Mouse (Mus musculus) midbrain, embryonic 11.5 days (tissue): ENCODE measurements at regions not wholly inside any gene's neighbourhood (a gene's known extent, or its start where the extent isn't known, plus 50 kb on each side); places are given as distances from the start of the nearest gene placed in this dataset.
"Not testable (repeated sequence)": the region's sequence is repeated elsewhere in the genome, so short reads cannot be mapped to it uniquely, and the experiment has no call there.

Experiments used
- ATAC-seq: fragments of 200-750 bp; cut with Nextera tagmentation; 2 replicates; pipeline ENCODE4 v1.8.0; 2017; ENCODE audit warnings: moderate TSS enrichment, moderate library complexity; ENCODE audit not compliant: low FRiP score
- DNase-seq: peaks from one replicate; pipeline ENCODE4 v3.0.0; 2015; ENCODE audit warnings: low spot score; ENCODE audit errors: missing footprints
- H3K27ac ChIP-seq: fragments of 300-500 bp; sonication (generic); 2 replicates; pipeline ENCODE4 v1.5.1; 2014; ENCODE audit warnings: low read depth, low read length
- H3K27me3 ChIP-seq: fragments of 300-500 bp; sonication (generic); 2 replicates; pipeline ENCODE4 v1.6.1; 2014; ENCODE audit warnings: mild to moderate bottlenecking, low read length, moderate library complexity, mixed read lengths; ENCODE audit not compliant: control insufficient read depth, insufficient read depth
- H3K36me3 ChIP-seq: fragments of 300-500 bp; sonication (generic); 2 replicates; pipeline ENCODE4 v1.6.1; 2014; ENCODE audit warnings: mild to moderate bottlenecking, low read length, moderate library complexity, mixed read lengths; ENCODE audit not compliant: control insufficient read depth, insufficient read depth
- H3K4me1 ChIP-seq: fragments of 300-500 bp; sonication (generic); 2 replicates; pipeline ENCODE4 v1.6.1; 2014; ENCODE audit warnings: low read length; ENCODE audit not compliant: control insufficient read depth, insufficient read depth
- H3K4me2 ChIP-seq: fragments of 300-500 bp; sonication (generic); 2 replicates; pipeline ENCODE4 v1.6.1; 2014; ENCODE audit warnings: mild to moderate bottlenecking, moderate library complexity
- H3K4me3 ChIP-seq: fragments of 300-500 bp; sonication (generic); 2 replicates; pipeline ENCODE4 v1.5.1; 2014; ENCODE audit warnings: low read depth, low read length
- H3K9ac ChIP-seq: fragments of 300-500 bp; sonication (generic); 2 replicates; pipeline ENCODE4 v1.6.1; 2014; ENCODE audit warnings: low read length
- H3K9me3 ChIP-seq: fragments of 300-500 bp; sonication (generic); 2 replicates; pipeline ENCODE4 v1.6.1; 2016; ENCODE audit warnings: low read length; ENCODE audit not compliant: control insufficient read depth
- whole genome bisulfite sequencing: fragments of 180-500 bp; shearing (Covaris S2); extraction: QIAGEN DNeasy Blood & Tissue Kit; methylation state at CpG from one replicate; pipeline ENCODE4 v1.1.7; 2014; 5-methylcytosine and 5-hydroxymethylcytosine counted together

- Histone ChIP-seq H3K4me3 (no peak overlapping the region), H3K9ac (no peak overlapping the region), H3K4me2 (no peak overlapping the region), H3K4me1 (no peaks in the 10 kb centered on the region; the same call in 1 of the 2 replicates), H3K27ac (no peak overlapping the region), H3K9me3 (no peaks in the 10 kb centered on the region), H3K36me3 (no peaks in the 10 kb centered on the region), H3K27me3 (no peaks in the 10 kb centered on the region)
- DNase-seq = no peak
- 0 out of 2 replicates have a peak, but pooled peaks have one; percentile 19 for ATAC-seq
- WGBS = 81% methylated on average over 11 of the region's 11 CpGs
Observed at GRCm38 (mm10) chr5:67487965-67488409, 59.9 kb upstream of the Bend4 start.

- not testable (repeated sequence) for H3K27ac ChIP-seq, H3K9ac ChIP-seq, H3K27me3 ChIP-seq, H3K4me2 ChIP-seq, H3K4me1 ChIP-seq, ATAC-seq, H3K9me3 ChIP-seq, H3K36me3 ChIP-seq, H3K4me3 ChIP-seq
- peak; percentile 35 for DNase-seq
Observed at GRCm38 (mm10) chr5:67490709-67491108, 62.6 kb upstream of the Bend4 start.

GRCm38 (mm10) chr5:67492893-67493302 lies 64.8 kb upstream of the Bend4 start:
- no peaks in the 10 kb centered on the region for H3K27me3 ChIP-seq
- no peaks in the 10 kb centered on the region for H3K9me3 ChIP-seq
- no peak overlapping the region for H3K27ac ChIP-seq
- DNase-seq = no peak
- no peaks in the 10 kb centered on the region for H3K36me3 ChIP-seq
- no peak overlapping the region for H3K9ac ChIP-seq
- peak; percentile 57; the same call in 1 of the 2 replicates for ATAC-seq
- 44% methylated on average over 9 of the region's 9 CpGs for WGBS
- H3K4me3 ChIP-seq = no peak overlapping the region
- no peak overlapping the region for H3K4me2 ChIP-seq
- no peaks in the 10 kb centered on the region; the same call in 1 of the 2 replicates for H3K4me1 ChIP-seq

GRCm38 (mm10) chr5:67496710-67497109 lies 68.6 kb upstream of the Bend4 start:
- H3K9me3 ChIP-seq = no peaks in the 10 kb centered on the region
- H3K9ac ChIP-seq = no peak overlapping the region
- DNase-seq = no peak
- no peak overlapping the region for H3K4me2 ChIP-seq
- no peak for ATAC-seq
- H3K27me3 ChIP-seq = no peaks in the 10 kb centered on the region
- no peak overlapping the region for H3K27ac ChIP-seq
- H3K4me1 ChIP-seq = no peaks in the 10 kb centered on the region; the same call in 1 of the 2 replicates
- H3K36me3 ChIP-seq = no peaks in the 10 kb centered on the region
- WGBS = 84% methylated on average over 7 of the region's 7 CpGs
- H3K4me3 ChIP-seq = no peak overlapping the region

- Histone ChIP-seq H3K27me3 (no peaks in the 10 kb centered on the region), H3K4me1 (no peaks in the 10 kb centered on the region), H3K9me3 (no peaks in the 10 kb centered on the region), H3K36me3 (no peaks in the 10 kb centered on the region), H3K4me3 (no peak overlapping the region), H3K9ac (no peak overlapping the region), H3K27ac (no peak overlapping the region), H3K4me2 (no peak overlapping the region)
- 91% methylated on average over 5 of the region's 5 CpGs for WGBS
- no peak for ATAC-seq
- peak; percentile 44 for DNase-seq
Observed at GRCm38 (mm10) chr5:67520251-67520650, 87.4 kb upstream of the Shisa3 start.

- Histone ChIP-seq H3K9me3 (no peaks in the 10 kb centered on the region), H3K4me1 (no peaks in the 10 kb centered on the region), H3K4me3 (no peak overlapping the region), H3K27ac (no peak overlapping the region), H3K27me3 (no peaks in the 10 kb centered on the region), H3K4me2 (no peak overlapping the region), H3K9ac (no peak overlapping the region), H3K36me3 (no peaks in the 10 kb centered on the region)
- no peak for DNase-seq
- 87% methylated on average over 3 of the region's 3 CpGs for WGBS
- no peak for ATAC-seq
Observed at GRCm38 (mm10) chr5:67521423-67521912, 86.2 kb upstream of the Shisa3 start.

GRCm38 (mm10) chr5:67530149-67530548 lies 77.5 kb upstream of the Shisa3 start:
- H3K4me1 ChIP-seq = peaks cover 7% of the 10 kb centered on the region
- H3K4me2 ChIP-seq = no peak overlapping the region
- 61% methylated on average over 5 of the region's 5 CpGs for WGBS
- no peaks in the 10 kb centered on the region for H3K36me3 ChIP-seq
- ATAC-seq (no peak), DNase-seq (no peak)
- peaks cover 5% of the 10 kb centered on the region; the same call in 1 of the 2 replicates for H3K27me3 ChIP-seq
- H3K9me3 ChIP-seq = no peaks in the 10 kb centered on the region
- H3K27ac ChIP-seq = no peak overlapping the region
- H3K9ac ChIP-seq = no peak overlapping the region
- H3K4me3 ChIP-seq = no peak overlapping the region

GRCm38 (mm10) chr5:67530957-67531356 lies 76.7 kb upstream of the Shisa3 start:
- Histone ChIP-seq H3K9ac (no peak overlapping the region), H3K9me3 (no peaks in the 10 kb centered on the region), H3K27ac (no peak overlapping the region), H3K27me3 (peaks cover 5% of the 10 kb centered on the region; the same call in 1 of the 2 replicates), H3K4me3 (no peak overlapping the region), H3K36me3 (no peaks in the 10 kb centered on the region), H3K4me2 (no peak overlapping the region), H3K4me1 (peaks cover 7% of the 10 kb centered on the region)
- ATAC-seq (no peak; the same call in 1 of the 2 replicates), DNase-seq (no peak)
- 35% methylated on average over 8 of the region's 8 CpGs for whole genome bisulfite sequencing

- H3K9ac ChIP-seq = no peak overlapping the region
- peak overlapping the region; percentile 18; the same call in 1 of the 2 replicates for H3K4me3 ChIP-seq
- H3K36me3 ChIP-seq = no peaks in the 10 kb centered on the region
- H3K4me2 ChIP-seq = peak overlapping the region; percentile 44
- peaks cover 7% of the 10 kb centered on the region for H3K4me1 ChIP-seq
- no peak overlapping the region for H3K27ac ChIP-seq
- ATAC-seq = peak; percentile 81
- H3K9me3 ChIP-seq = no peaks in the 10 kb centered on the region
- DNase-seq = peak; percentile 99
- peaks cover 5% of the 10 kb centered on the region; the same call in 1 of the 2 replicates for H3K27me3 ChIP-seq
- 3% methylated on average over 12 of the region's 12 CpGs for WGBS
Observed at GRCm38 (mm10) chr5:67532351-67532750, 75.3 kb upstream of the Shisa3 start.
